Mouse (Mus musculus) midbrain, embryonic 15.5 days (tissue): ENCODE data around the gene Gm10142. TPM values are rescaled to one million over a fixed set of nuclear protein-coding genes. Genes with fewer than 3 reads are reported as not detected.
"Not testable (repeated sequence)": the region's sequence is repeated elsewhere in the genome, so short reads cannot be mapped to it uniquely, and the experiment has no call there.

Source experiments
- ATAC-seq: fragments of 200-750 bp; cut with Nextera tagmentation; replicated peaks from 2 replicates; pipeline ENCODE4 v1.8.0; 2017; ENCODE audit warnings: moderate TSS enrichment
- H3K27ac ChIP-seq: fragments of 300-500 bp; sonication (generic); 2 replicates; pipeline ENCODE4 v1.5.1; 2015; ENCODE audit warnings: mild to moderate bottlenecking, inconsistent platforms
- H3K27me3 ChIP-seq: fragments of 300-500 bp; sonication (generic); replicated peaks from 2 replicates; pipeline ENCODE4 v1.6.1; 2015; ENCODE audit warnings: inconsistent platforms
- H3K36me3 ChIP-seq: fragments of 300-500 bp; sonication (generic); replicated peaks from 2 replicates; pipeline ENCODE4 v1.6.1; 2015; ENCODE audit warnings: inconsistent platforms
- H3K4me1 ChIP-seq: fragments of 300-500 bp; sonication (generic); 2 replicates; pipeline ENCODE4 v1.6.1; 2015; ENCODE audit warnings: inconsistent platforms
- H3K4me2 ChIP-seq: fragments of 300-500 bp; sonication (generic); 2 replicates; pipeline ENCODE4 v1.6.1; 2015; ENCODE audit warnings: inconsistent platforms, mild to moderate bottlenecking, moderate library complexity
- H3K4me3 ChIP-seq: fragments of 300-500 bp; sonication (generic); 2 replicates; pipeline ENCODE4 v1.5.1; 2015; ENCODE audit warnings: mild to moderate bottlenecking, inconsistent platforms
- H3K9ac ChIP-seq: fragments of 300-500 bp; sonication (generic); 2 replicates; pipeline ENCODE4 v1.6.1; 2015; ENCODE audit warnings: mild to moderate bottlenecking, inconsistent platforms
- H3K9me3 ChIP-seq: fragments of 300-500 bp; sonication (generic); 2 replicates; pipeline ENCODE4 v1.6.1; 2016; ENCODE audit warnings: inconsistent platforms
- WGBS: fragments of 180-500 bp; shearing (Covaris S2); methylation state at CpG from one replicate; pipeline ENCODE4 v1.1.7; 2015; ENCODE audit warnings: mixed read lengths; 5-methylcytosine and 5-hydroxymethylcytosine counted together
- polyA plus RNA-seq: library from polyadenylated mRNA; unstranded; fragments of >200 nt; fragmentation: Nextera tagmentation; extraction: Ambion mirVana; gene quantifications from 2 replicates; pipeline ENCODE4 v1.2.1, GENCODE M21; 2015

The Gm10142 gene
- polyA plus RNA-seq, result not detected in 2 replicates

GRCm38 (mm10) chr10:77715507-77715906, at the start of gene Gm10142:
Gene Gm10142 (plus strand): TSS chr10:77715807.
- Histone ChIP-seq H3K4me2 (no peak within 1 kb of the TSS), H3K27ac (no peak within 1 kb of the TSS), H3K27me3 (no peaks in the 10 kb centered on the region), H3K4me1 (no peaks in the 10 kb centered on the region), H3K36me3 (no peaks in the 10 kb centered on the region), H3K9ac (no peak within 1 kb of the TSS), H3K4me3 (no peak within 1 kb of the TSS), H3K9me3 (no peaks in the 10 kb centered on the region)
- WGBS, result 79% methylated on average over 1 of the region's 1 CpGs
- no peak for ATAC-seq

GRCm38 (mm10) chr10:77666342-77666741, 49.3 kb upstream of the Gm10142 start:
- Histone ChIP-seq H3K4me3 (no peak overlapping the region), H3K36me3 (no peaks in the 10 kb centered on the region), H3K9me3 (no peaks in the 10 kb centered on the region), H3K27me3 (no peaks in the 10 kb centered on the region), H3K4me1 (no peaks in the 10 kb centered on the region), H3K9ac (no peak overlapping the region), H3K27ac (no peak overlapping the region), H3K4me2 (no peak overlapping the region)
- WGBS, result 79% methylated on average over 8 of the region's 8 CpGs
- no peak for ATAC-seq

DNA sequence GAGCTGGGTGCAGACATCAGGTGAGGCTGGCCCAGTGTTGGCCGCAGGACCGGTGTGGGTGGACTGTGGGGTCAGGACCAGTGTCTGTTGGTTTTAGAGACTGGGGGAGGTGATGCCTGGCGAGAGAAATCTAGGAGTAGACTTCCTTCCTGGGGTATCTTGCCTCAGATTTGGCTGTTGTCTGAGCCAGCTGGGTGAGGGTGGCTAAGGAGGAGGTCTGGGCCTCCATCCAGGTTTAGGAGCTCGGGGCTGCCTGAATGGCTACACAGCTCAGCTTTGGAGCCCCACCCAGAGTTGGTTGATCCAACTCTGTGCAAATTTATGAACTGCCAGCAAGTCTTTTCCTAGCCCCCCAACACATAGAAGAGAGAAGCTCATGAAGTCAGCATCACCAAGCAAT, 48.2 kb upstream of the Gm10142 start:
- Histone ChIP-seq H3K4me2 (no peak overlapping the region), H3K27me3 (no peaks in the 10 kb centered on the region), H3K27ac (no peak overlapping the region), H3K9me3 (no peaks in the 10 kb centered on the region), H3K4me3 (no peak overlapping the region), H3K9ac (no peak overlapping the region), H3K4me1 (no peaks in the 10 kb centered on the region), H3K36me3 (no peaks in the 10 kb centered on the region)
- 83% methylated on average over 4 of the region's 4 CpGs for WGBS
- ATAC-seq, result no peak

GRCm38 (mm10) chr10:77670710-77671109, 44.9 kb upstream of the Gm10142 start:
- Histone ChIP-seq H3K9ac (no peak overlapping the region), H3K36me3 (no peaks in the 10 kb centered on the region), H3K27ac (no peak overlapping the region), H3K4me1 (no peaks in the 10 kb centered on the region), H3K4me2 (no peak overlapping the region), H3K4me3 (no peak overlapping the region), H3K9me3 (no peaks in the 10 kb centered on the region), H3K27me3 (no peaks in the 10 kb centered on the region)
- 86% methylated on average over 4 of the region's 4 CpGs for WGBS
- no peak for ATAC-seq

DNA sequence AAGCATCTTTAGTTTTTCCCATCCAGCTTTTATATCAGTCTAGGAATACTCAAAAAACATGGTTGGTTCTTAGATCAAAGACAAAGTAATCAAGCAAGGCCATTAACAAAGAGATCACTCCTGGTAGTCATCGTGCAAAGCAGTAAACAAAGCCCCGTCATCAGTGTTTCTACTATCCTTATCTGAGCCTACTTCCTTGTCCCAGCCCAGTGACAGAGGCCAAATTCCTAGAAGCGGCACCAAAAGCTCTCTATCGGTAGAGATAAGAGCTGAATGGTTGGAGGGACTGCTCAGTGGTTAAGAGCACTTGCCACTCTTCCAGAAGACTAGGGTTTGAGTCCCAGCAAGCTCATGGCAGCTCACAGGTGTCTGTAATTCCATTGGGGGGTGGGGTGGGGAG, 44.1 kb upstream of the Gm10142 start:
- WGBS, result 86% methylated on average over 4 of the region's 4 CpGs

DNA sequence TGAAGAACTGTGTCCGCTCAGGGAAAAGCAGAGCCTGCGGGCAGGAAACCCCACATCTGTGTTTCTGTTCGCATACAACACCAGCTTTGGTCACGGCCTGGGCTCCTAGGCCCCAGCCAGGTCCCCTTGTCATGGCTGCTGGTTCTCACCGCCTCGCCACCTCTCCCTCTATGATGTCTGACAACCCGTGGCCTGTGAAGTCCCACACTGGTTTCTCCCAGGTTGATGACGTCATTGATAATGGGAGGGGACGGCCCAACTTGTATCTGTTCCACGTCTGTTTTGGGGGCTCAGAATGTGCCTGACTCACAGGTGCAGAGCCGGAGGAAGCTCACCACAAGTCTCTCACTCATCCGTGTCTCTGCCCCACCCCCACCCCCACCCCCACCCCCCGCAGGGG, 41.8 kb upstream of the Gm10142 start:
- no peak overlapping the region for H3K9ac ChIP-seq
- H3K9me3 ChIP-seq, result no peaks in the 10 kb centered on the region
- ATAC-seq, result no peak
- H3K36me3 ChIP-seq, result no peaks in the 10 kb centered on the region
- no peak overlapping the region for H3K4me2 ChIP-seq
- H3K4me3 ChIP-seq, result no peak overlapping the region
- 57% methylated on average over 13 of the region's 13 CpGs for WGBS
- peaks cover 14% of the 10 kb centered on the region for H3K4me1 ChIP-seq
- H3K27me3 ChIP-seq, result peaks cover 18% of the 10 kb centered on the region
- no peak overlapping the region for H3K27ac ChIP-seq

More for the DNA sequence above, 44.1 kb upstream of the Gm10142 start:
- Histone ChIP-seq H3K9ac (no peak overlapping the region), H3K27me3 (no peaks in the 10 kb centered on the region), H3K9me3 (no peaks in the 10 kb centered on the region), H3K4me2 (no peak overlapping the region), H3K36me3 (no peaks in the 10 kb centered on the region), H3K4me1 (no peaks in the 10 kb centered on the region), H3K27ac (no peak overlapping the region), H3K4me3 (no peak overlapping the region)
- no peak for ATAC-seq

GRCm38 (mm10) chr10:77677562-77677961, 38.0 kb upstream of the Gm10142 start:
- 0% methylated on average over 34 of the region's 35 CpGs for WGBS
- H3K27me3 ChIP-seq, result peaks cover 21% of the 10 kb centered on the region
- no peaks in the 10 kb centered on the region for H3K9me3 ChIP-seq
- peaks cover 14% of the 10 kb centered on the region for H3K4me1 ChIP-seq
- no peak overlapping the region for H3K9ac ChIP-seq
- no peaks in the 10 kb centered on the region for H3K36me3 ChIP-seq
- peak overlapping the region; percentile 33 for H3K4me3 ChIP-seq
- peak; percentile 52 for ATAC-seq
- no peak overlapping the region for H3K27ac ChIP-seq
- H3K4me2 ChIP-seq, result peak overlapping the region; percentile 68

DNA sequence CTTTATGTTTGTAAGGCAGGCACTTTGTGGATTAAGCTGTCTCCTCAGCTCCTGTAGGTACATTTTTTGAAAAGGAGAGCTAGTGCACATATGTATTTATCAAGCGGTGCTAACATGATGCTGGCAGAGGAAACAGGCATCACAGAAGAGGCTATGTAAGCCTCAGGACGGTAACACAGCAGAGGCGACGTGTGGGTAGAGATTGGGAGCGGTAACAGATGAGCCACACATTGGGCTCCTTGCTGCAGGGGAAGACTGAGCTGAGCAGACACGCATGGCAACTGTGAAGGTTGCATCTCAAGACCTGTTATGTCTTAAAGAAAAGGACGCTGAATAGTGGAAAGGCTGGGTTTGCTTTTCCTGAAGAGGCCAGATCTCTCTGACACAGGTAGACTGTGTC, 32.6 kb upstream of the Gm10142 start:
- no peak for ATAC-seq
- H3K9me3 ChIP-seq, result no peaks in the 10 kb centered on the region
- H3K27me3 ChIP-seq, result peaks cover 19% of the 10 kb centered on the region
- no peak overlapping the region for H3K4me3 ChIP-seq
- no peak overlapping the region for H3K4me2 ChIP-seq
- no peaks in the 10 kb centered on the region for H3K36me3 ChIP-seq
- peaks cover 16% of the 10 kb centered on the region for H3K4me1 ChIP-seq
- WGBS, result 78% methylated on average over 7 of the region's 7 CpGs
- H3K27ac ChIP-seq, result no peak overlapping the region
- H3K9ac ChIP-seq, result no peak overlapping the region

DNA sequence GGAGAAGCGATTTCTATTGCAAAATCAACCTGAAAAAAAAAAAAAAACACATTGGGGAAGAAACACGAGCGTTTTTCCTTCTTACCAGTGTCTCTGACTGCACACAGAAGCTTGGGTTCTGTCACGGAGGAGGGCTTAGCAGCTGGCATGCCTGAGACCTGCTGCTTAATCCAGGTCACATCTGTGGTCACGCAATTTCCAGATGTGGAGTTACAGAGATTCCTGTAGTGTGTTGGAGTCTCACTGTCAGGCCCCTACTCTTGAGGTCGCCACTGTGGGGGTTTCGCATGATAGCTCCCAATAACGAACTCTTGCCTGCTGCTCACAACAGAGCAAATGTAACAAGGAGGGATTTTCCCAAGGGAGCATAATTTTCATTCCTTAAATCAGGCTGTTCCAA, 31.4 kb upstream of the Gm10142 start:
- Histone ChIP-seq H3K9me3 (no peaks in the 10 kb centered on the region), H3K4me2 (no peak overlapping the region), H3K4me3 (no peak overlapping the region), H3K27ac (no peak overlapping the region), H3K9ac (no peak overlapping the region), H3K36me3 (no peaks in the 10 kb centered on the region), H3K4me1 (peaks cover 12% of the 10 kb centered on the region; the same call in 1 of the 2 replicates), H3K27me3 (0 out of 2 replicates have a peak, but pooled peaks cover 11% of the 10 kb centered on the region)
- WGBS, result 39% methylated on average over 8 of the region's 8 CpGs
- no peak for ATAC-seq

DNA sequence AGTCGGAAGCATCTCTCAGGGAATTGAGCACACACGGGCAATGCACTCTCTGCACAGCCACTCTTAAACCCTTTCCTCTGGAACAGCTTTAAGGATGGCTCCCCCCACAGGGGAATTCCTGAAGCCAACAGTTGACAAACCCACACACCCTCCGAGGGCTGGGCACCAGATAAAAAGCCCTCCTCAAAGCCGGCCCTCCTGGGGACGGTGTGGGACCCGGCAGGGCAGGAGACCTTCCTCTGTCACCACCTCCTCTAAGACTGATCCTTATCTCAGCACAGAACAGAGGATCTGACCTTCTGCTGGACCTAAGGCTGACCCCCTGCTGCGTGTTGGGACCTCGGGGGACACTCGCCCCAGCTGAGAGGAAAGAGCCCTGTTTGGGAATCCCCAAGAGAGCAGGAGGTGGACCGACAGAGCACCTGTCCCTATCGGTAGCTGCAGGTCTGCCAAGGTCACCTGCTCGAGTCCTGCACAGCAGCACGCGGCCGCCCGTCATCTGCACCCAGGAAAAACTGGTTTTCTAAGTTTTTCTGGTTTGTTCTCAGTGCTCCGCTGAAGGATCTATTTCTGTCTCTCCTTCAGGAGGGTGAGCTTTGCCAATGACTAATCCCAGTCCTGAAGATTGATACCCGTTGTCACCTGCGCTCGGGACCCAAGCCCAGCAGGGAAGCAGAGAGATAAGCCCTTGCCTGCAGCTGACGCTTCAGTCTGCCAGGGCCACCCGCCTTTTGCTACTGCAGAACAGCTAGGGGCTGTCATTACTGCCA, 29.5 kb upstream of the Gm10142 start, which contains the start of gene Tspear:
Gene Tspear, plus strand, starts transcription at position 675 of the 770 bp plus-strand sequence.
- WGBS, result 7% methylated on average over 22 of the region's 22 CpGs
- Histone ChIP-seq H3K36me3 (no peaks in the 10 kb centered on the region), H3K9ac (no peak within 1 kb of the TSS), H3K4me1 (peaks cover 12% of the 10 kb centered on the region; the same call in 1 of the 2 replicates), H3K27ac (no peak within 1 kb of the TSS), H3K9me3 (no peaks in the 10 kb centered on the region), H3K4me3 (no peak within 1 kb of the TSS), H3K27me3 (0 out of 2 replicates have a peak, but pooled peaks cover 11% of the 10 kb centered on the region), H3K4me2 (no peak within 1 kb of the TSS)
- no peak for ATAC-seq

DNA sequence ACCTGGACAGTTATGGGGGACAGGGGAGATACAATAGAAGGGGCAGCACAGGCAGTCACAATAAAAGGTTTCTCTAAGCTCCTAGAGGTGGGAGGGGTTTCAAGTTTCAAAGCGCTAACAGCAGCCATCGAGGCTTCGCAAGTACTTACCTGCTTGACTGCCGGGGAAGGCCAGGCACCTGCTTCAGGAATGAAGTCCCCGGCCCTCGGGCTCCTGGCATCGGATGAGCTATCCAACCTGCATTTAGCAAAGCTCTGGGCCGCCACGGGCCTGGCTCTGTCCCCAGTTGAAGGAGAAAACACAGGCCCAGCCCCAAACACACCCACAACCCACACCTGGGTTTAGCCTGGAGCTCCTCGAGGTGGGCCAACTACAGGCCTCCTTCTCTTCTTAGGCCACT, 28.6 kb upstream of the Gm10142 start:
- H3K4me2 ChIP-seq, result no peak overlapping the region
- no peak overlapping the region for H3K27ac ChIP-seq
- H3K9me3 ChIP-seq, result no peaks in the 10 kb centered on the region
- H3K4me3 ChIP-seq, result no peak overlapping the region
- ATAC-seq, result no peak
- H3K36me3 ChIP-seq, result no peaks in the 10 kb centered on the region
- peaks cover 12% of the 10 kb centered on the region; the same call in 1 of the 2 replicates for H3K4me1 ChIP-seq
- WGBS, result 25% methylated on average over 10 of the region's 10 CpGs
- no peak overlapping the region for H3K9ac ChIP-seq
- 0 out of 2 replicates have a peak, but pooled peaks cover 11% of the 10 kb centered on the region for H3K27me3 ChIP-seq

GRCm38 (mm10) chr10:77690356-77690807, 25.2 kb upstream of the Gm10142 start, which contains the start of gene Gm19402:
Gene Gm19402 (minus strand): TSS chr10:77690757.
- H3K27me3 ChIP-seq, H3K9me3 ChIP-seq, H3K27ac ChIP-seq, H3K4me1 ChIP-seq, H3K9ac ChIP-seq, H3K4me2 ChIP-seq, H3K4me3 ChIP-seq, ATAC-seq, H3K36me3 ChIP-seq: not testable (repeated sequence)
- 63% methylated on average over 3 of the region's 3 CpGs for WGBS

- Histone ChIP-seq H3K27ac (no peak within 1 kb of the TSS), H3K4me3 (no peak within 1 kb of the TSS), H3K27me3 (no peaks in the 10 kb centered on the region), H3K4me1 (no peaks in the 10 kb centered on the region), H3K36me3 (no peaks in the 10 kb centered on the region), H3K9me3 (no peaks in the 10 kb centered on the region), H3K4me2 (no peak within 1 kb of the TSS), H3K9ac (no peak within 1 kb of the TSS)
- 51% methylated on average over 4 of the region's 4 CpGs for WGBS
- ATAC-seq, result no peak
These were observed 18.5 kb upstream of the Gm10142 start, which contains the start of gene Gm9508 for GRCm38 (mm10) chr10:77697133-77697532. Gene Gm9508 (minus strand): TSS chr10:77697233.
